Mouse (Mus musculus) MEL (cell line): ENCODE data around the gene Phf20. TPM values are rescaled to one million over a fixed set of nuclear protein-coding genes. Genes with fewer than 3 reads are reported as not detected.

ENCODE experiments used
- DNase-seq: peaks from one replicate; pipeline ENCODE4 v3.0.0; 2011; ENCODE audit warnings: low read depth, low spot score
- H3K27ac ChIP-seq: 2 replicates; pipeline ENCODE4 v1.5.1; 2012; ENCODE audit warnings: low read depth, mild to moderate bottlenecking, control low read depth, low read length, moderate library complexity; ENCODE audit not compliant: control insufficient read depth
- H3K27me3 ChIP-seq, 2 experiments: fragments of 150-350 bp in 1 of 2; sonication (generic) in 1 of 2; 2 replicates each; pipeline ENCODE4 v1.6.1; 2012; ENCODE audit warnings: low read length in 2 of 2, mild to moderate bottlenecking in 2 of 2, improper control_type of control experiment in 1 of 2, moderate library complexity in 1 of 2; ENCODE audit not compliant: insufficient read depth in 2 of 2, control insufficient read depth in 1 of 2
- H3K36me3 ChIP-seq, 2 experiments: 2 replicates each; pipeline ENCODE4 v1.6.1; 2012 to 2014; ENCODE audit warnings: low read length in 2 of 2, improper control_type of control experiment in 1 of 2, inconsistent platforms in 1 of 2, mild to moderate bottlenecking in 1 of 2; ENCODE audit not compliant: insufficient read depth in 2 of 2, control insufficient read depth in 1 of 2
- H3K4me1 ChIP-seq, 2 experiments: fragments of 150-350 bp in 1 of 2; sonication (generic) in 1 of 2; 2 replicates each; pipeline ENCODE4 v1.6.1; 2012; ENCODE audit warnings: low read length in 2 of 2, improper control_type of control experiment in 1 of 2, mild to moderate bottlenecking in 1 of 2; ENCODE audit not compliant: insufficient read depth in 2 of 2, control insufficient read depth in 1 of 2
- H3K4me3 ChIP-seq, 2 experiments: fragments of 150-350 bp in 1 of 2; sonication (generic) in 1 of 2; 2 replicates each; pipeline ENCODE4 v1.5.1; 2012; ENCODE audit warnings: low read depth in 2 of 2, low read length in 2 of 2, mild to moderate bottlenecking in 2 of 2, moderate library complexity in 2 of 2, control low read depth in 1 of 2, improper control_type of control experiment in 1 of 2; ENCODE audit not compliant: control insufficient read depth in 1 of 2, insufficient read depth in 1 of 2
- H3K79me2 ChIP-seq: 2 replicates; pipeline ENCODE4 v1.6.1; 2012; ENCODE audit warnings: mild to moderate bottlenecking, low read length, moderate library complexity; ENCODE audit not compliant: control insufficient read depth, poor library complexity, insufficient read depth
- H3K9ac ChIP-seq: 2 replicates; pipeline ENCODE4 v1.6.1; 2012; ENCODE audit warnings: low read depth, mild to moderate bottlenecking, control low read depth, low read length, moderate library complexity; ENCODE audit not compliant: control insufficient read depth, poor library complexity, severe bottlenecking
- H3K9me3 ChIP-seq: fragments of 150-350 bp; sonication (generic); replicated peaks from 2 replicates; pipeline ENCODE4 v1.6.1; 2012; ENCODE audit warnings: mild to moderate bottlenecking, low read length, improper control_type of control experiment, moderate library complexity; ENCODE audit not compliant: insufficient read depth
- CHD1 ChIP-seq: IDR thresholded peaks from 2 replicates; pipeline ENCODE4 v1.6.1; 2012; ENCODE audit warnings: low read depth, mild to moderate bottlenecking, inconsistent platforms, low read length, improper control_type of control experiment
- CHD2 ChIP-seq: IDR thresholded peaks from 2 replicates; pipeline ENCODE4 v1.6.1; 2011; ENCODE audit warnings: low read length, improper control_type of control experiment
- EP300 ChIP-seq, 2 experiments: IDR thresholded peaks; 2 replicates each; pipeline ENCODE4 v1.6.1; 2011; ENCODE audit warnings: improper control_type of control experiment in 2 of 2, low read length in 2 of 2, low read depth in 1 of 2, mild to moderate bottlenecking in 1 of 2
- ETS1 ChIP-seq: IDR thresholded peaks from 2 replicates; pipeline ENCODE4 v1.6.1; 2012; ENCODE audit warnings: low read depth, mild to moderate bottlenecking, inconsistent platforms, low read length, improper control_type of control experiment, moderate library complexity
- GABPA ChIP-seq: IDR thresholded peaks from 2 replicates; pipeline ENCODE4 v1.6.1; 2012; ENCODE audit warnings: low read depth, mild to moderate bottlenecking, inconsistent platforms, low read length, improper control_type of control experiment, moderate library complexity
- HCFC1 ChIP-seq: IDR thresholded peaks from 2 replicates; pipeline ENCODE4 v1.6.1; 2012; ENCODE audit warnings: low read depth, mild to moderate bottlenecking, inconsistent platforms, low read length, improper control_type of control experiment, moderate library complexity
- KAT2A ChIP-seq: conservative IDR thresholded peaks from 2 replicates; pipeline ENCODE4 v1.6.1; 2012; ENCODE audit warnings: low read depth, low read length, improper control_type of control experiment, inconsistent platforms
- MAX ChIP-seq: IDR thresholded peaks from 2 replicates; pipeline ENCODE4 v1.6.1; 2011; ENCODE audit warnings: low read length, improper control_type of control experiment
- MAZ ChIP-seq: IDR thresholded peaks from 2 replicates; pipeline ENCODE4 v1.6.1; 2012; ENCODE audit warnings: low read depth, mild to moderate bottlenecking, inconsistent platforms, low read length, improper control_type of control experiment
- MEF2A ChIP-seq: IDR thresholded peaks from 2 replicates; pipeline ENCODE4 v1.6.1; 2014; ENCODE audit warnings: low read depth, mild to moderate bottlenecking, inconsistent platforms, low read length, improper control_type of control experiment; ENCODE audit not compliant: poor library complexity, insufficient replicate concordance, severe bottlenecking; ENCODE audit errors: extremely low read depth
- MYB ChIP-seq: IDR thresholded peaks from 2 replicates; pipeline ENCODE4 v1.6.1; 2011; ENCODE audit warnings: mild to moderate bottlenecking, low read depth, low read length, improper control_type of control experiment
- MYC ChIP-seq: IDR thresholded peaks from 2 replicates; pipeline ENCODE4 v1.6.1; 2011; ENCODE audit warnings: low read depth, mild to moderate bottlenecking, low read length, improper control_type of control experiment, moderate library complexity
- NELFE ChIP-seq: IDR thresholded peaks from 2 replicates; pipeline ENCODE4 v1.6.1; 2011; ENCODE audit warnings: low read depth, low read length, improper control_type of control experiment
- POLR2A ChIP-seq, 2 experiments: IDR thresholded peaks; 2 replicates each; pipeline ENCODE4 v1.6.1; 2011 to 2012; ENCODE audit warnings: low read length in 2 of 2, mild to moderate bottlenecking in 2 of 2, control low read depth in 1 of 2, improper control_type of control experiment in 1 of 2, low read depth in 1 of 2, moderate library complexity in 1 of 2; ENCODE audit not compliant: control insufficient read depth in 1 of 2, insufficient read depth in 1 of 2, poor library complexity in 1 of 2
- POLR2AphosphoS2 ChIP-seq: IDR thresholded peaks from 2 replicates; pipeline ENCODE4 v1.6.1; 2011; ENCODE audit warnings: low read length, improper control_type of control experiment
- POLR2AphosphoS5 ChIP-seq: IDR thresholded peaks from 2 replicates; pipeline ENCODE4 v1.6.1; 2012; ENCODE audit warnings: low read depth, borderline replicate concordance, mild to moderate bottlenecking, inconsistent platforms, low read length, moderate library complexity, mixed read lengths
- RAD21 ChIP-seq: IDR thresholded peaks from 2 replicates; pipeline ENCODE4 v1.6.1; 2011; ENCODE audit warnings: mild to moderate bottlenecking, low read depth, low read length, improper control_type of control experiment
- SMC3 ChIP-seq: IDR thresholded peaks from 2 replicates; pipeline ENCODE4 v1.6.1; 2011; ENCODE audit warnings: low read depth, low read length, improper control_type of control experiment
- TAL1 ChIP-seq: IDR thresholded peaks from 2 replicates; pipeline ENCODE4 v1.6.1; 2012; ENCODE audit warnings: mild to moderate bottlenecking, inconsistent platforms, low read length, moderate library complexity, mixed read lengths
- TBP ChIP-seq: IDR thresholded peaks from 2 replicates; pipeline ENCODE4 v1.8.0; 2011; ENCODE audit warnings: low read depth, low read length, improper control_type of control experiment
- TCF12 ChIP-seq: IDR thresholded peaks from 2 replicates; pipeline ENCODE4 v1.6.1; 2014; ENCODE audit warnings: low read depth, mild to moderate bottlenecking, inconsistent platforms, low read length, improper control_type of control experiment, moderate library complexity
- USF1 ChIP-seq: IDR thresholded peaks from 2 replicates; pipeline ENCODE4 v1.6.1; 2014; ENCODE audit warnings: low read depth, mild to moderate bottlenecking, inconsistent platforms, low read length, improper control_type of control experiment, moderate library complexity
- USF2 ChIP-seq, 2 experiments: IDR thresholded peaks; 2 replicates each; pipeline ENCODE4 v1.6.1; 2011 to 2012; ENCODE audit warnings: improper control_type of control experiment in 2 of 2, low read length in 2 of 2, borderline replicate concordance in 1 of 2, inconsistent platforms in 1 of 2, low read depth in 1 of 2, mild to moderate bottlenecking in 1 of 2; ENCODE audit not compliant: insufficient read depth in 1 of 2
- ZC3H11A ChIP-seq: IDR thresholded peaks from 2 replicates; pipeline ENCODE4 v1.6.1; 2012; ENCODE audit warnings: low read depth, mild to moderate bottlenecking, inconsistent platforms, low read length, improper control_type of control experiment
- ZKSCAN1 ChIP-seq: IDR thresholded peaks from 2 replicates; pipeline ENCODE4 v1.6.1; 2012; ENCODE audit warnings: low read depth, mild to moderate bottlenecking, inconsistent platforms, low read length, improper control_type of control experiment, moderate library complexity
- polyA plus RNA-seq, 2 experiments: library from polyadenylated mRNA; stranded (reverse) in 1 of 2; unstranded in 1 of 2; fragments of >175 nt in 1 of 2; fragments of >200 nt in 1 of 2; gene quantifications; 2 replicates each; pipeline versions ENCODE4 v1.2.1 to v1.2.4; 2012; ENCODE audit warnings: low replicate concordance in 2 of 2, low read depth in 1 of 2; ENCODE audit not compliant: insufficient read length in 2 of 2, insufficient read depth in 1 of 2, missing spikeins in 1 of 2
- total RNA-seq: library from RNA; depleted of rRNA; stranded (reverse); fragments of 300-350 nt; gene quantifications from 2 replicates; pipeline ENCODE4 v1.2.3, GENCODE M21; 2012

Gene Phf20
- total and polyA plus RNA-seq, 3 experiments: 11.7 to 16.9 TPM; not detected in 1

DNA sequence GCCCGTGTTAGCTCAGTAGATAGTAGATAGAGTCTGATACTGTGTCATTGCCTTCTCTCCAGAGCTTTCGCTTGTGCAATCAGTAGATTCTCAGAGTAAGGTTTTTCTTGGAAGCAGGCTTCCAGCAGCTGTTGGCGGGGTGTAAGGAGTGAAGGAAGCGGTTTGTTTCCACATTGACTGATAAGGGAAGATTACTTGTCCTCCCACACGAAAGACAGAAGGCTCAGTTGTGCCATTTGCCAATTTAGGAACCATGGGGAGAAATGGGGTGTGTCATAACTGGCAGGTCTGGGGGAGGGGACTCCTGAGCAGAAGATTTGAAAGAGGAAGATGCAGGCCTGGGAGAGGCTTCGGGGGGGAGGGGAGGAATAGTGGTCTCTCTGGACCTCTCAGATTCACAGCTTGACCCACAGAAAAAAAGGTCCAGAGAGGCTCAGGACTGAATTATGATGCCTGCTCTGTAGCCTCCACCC, 127.9 kb downstream of the Phf20 start (continued):
- TF ChIP-seq MAX: no peak
- TF ChIP-seq GABPA: no peak
- TF ChIP-seq CHD2: peak; percentile 78
- TF ChIP-seq POLR2AphosphoS5: no peak
- TF ChIP-seq KAT2A: no peak
- peak; percentile 77 for TF ChIP-seq TAL1
- no peak for TF ChIP-seq ZC3H11A

DNA sequence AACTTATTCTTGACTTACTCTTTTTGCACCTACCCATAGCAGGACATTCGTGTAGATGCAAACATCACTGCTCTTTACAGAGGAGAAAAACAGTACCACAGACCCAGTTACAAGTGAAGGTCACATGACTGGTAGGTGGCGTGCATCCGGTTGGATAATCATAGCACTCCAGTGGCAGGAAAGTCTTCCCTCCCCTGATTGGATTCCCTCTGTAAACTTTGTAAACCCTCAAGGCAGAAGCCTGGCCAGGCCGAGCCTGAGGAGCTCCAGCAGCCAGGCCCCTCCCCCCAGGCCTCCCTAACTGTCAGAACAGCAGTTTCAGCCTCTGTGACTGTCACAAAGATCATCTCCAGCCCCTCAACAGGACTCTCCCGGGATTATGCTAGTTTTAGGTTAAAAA, 128.4 kb downstream of the Phf20 start:
- Histone ChIP-seq H3K27me3 (no peaks in the 10 kb centered on the region), H3K27ac (peak overlapping the region; percentile 98), H3K4me1 (peaks cover 2 to 20% of the 10 kb centered on the region in 2 experiments), H3K36me3 (peaks cover 0 to 15% of the 10 kb centered on the region in 2 experiments; a peak in 2 of 4 replicates), H3K4me3 (peak overlapping the region; percentile 36 to 42), H3K79me2 (no peaks in the 10 kb centered on the region), H3K9me3 (no peaks in the 10 kb centered on the region), H3K9ac (peak overlapping the region; percentile 59)
- peak; percentile 80 for DNase-seq
- TF ChIP-seq EP300 (IDR thresholded peaks at IDR 0.05; ENCODE audit: low read depth in 1 of 2, low read length in 2 of 2) (peak; percentile 10 to 57; a peak in 3 of 4 replicates), USF1 (peak; percentile 93), MEF2A (no peak), TAL1 (peak; percentile 44; the same call in 1 of the 2 replicates), MAZ (no peak), CHD1 (no peak), ZC3H11A (no peak), CHD2 (no peak), SMC3 (no peak), USF2 (IDR thresholded peaks at IDR 0.05; ENCODE audit: borderline replicate concordance in 1 of 2, insufficient read depth in 1 of 2, low read depth in 1 of 2, low read length in 2 of 2) (peak in 1 of 2 experiments; percentile 66; a peak in 1 of 4 replicates), MYC (no peak), TCF12 (no peak), ETS1 (peak; percentile 16; the same call in 1 of the 2 replicates), MYB (peak; percentile 39; the same call in 1 of the 2 replicates), HCFC1 (no peak; the same call in 1 of the 2 replicates), TBP (0 out of 2 replicates have a peak, but pooled peaks have one; percentile 44), ZKSCAN1 (no peak), RAD21 (no peak), POLR2A (IDR thresholded peaks at IDR 0.05; ENCODE audit: control insufficient read depth in 1 of 2, insufficient read depth in 1 of 2, low read depth in 1 of 2, low read length in 2 of 2, poor library complexity in 1 of 2) (no peak; a peak in 1 of 4 replicates), POLR2AphosphoS2 (no peak), NELFE (no peak; the same call in 1 of the 2 replicates)
